Mouse (Mus musculus) embryonic facial prominence, embryonic 12.5 days (tissue): ENCODE results near the gene Slc5a11. TPM values are rescaled to one million over a fixed set of nuclear protein-coding genes. Genes with fewer than 3 reads are reported as not detected.

Experiments used
- ATAC-seq: fragments of 200-750 bp; cut with Nextera tagmentation; 2 replicates; pipeline ENCODE4 v1.8.0; 2017; ENCODE audit not compliant: insufficient number of reproducible peaks, insufficient read depth, low FRiP score, low TSS enrichment
- H3K27ac ChIP-seq: fragments of 300-500 bp; sonication (generic); 2 replicates; pipeline ENCODE4 v1.5.1; 2016; ENCODE audit warnings: mild to moderate bottlenecking
- H3K27me3 ChIP-seq: fragments of 300-500 bp; sonication (generic); 2 replicates; pipeline ENCODE4 v1.6.1; 2016; ENCODE audit warnings: mild to moderate bottlenecking, moderate library complexity
- H3K36me3 ChIP-seq: fragments of 300-500 bp; sonication (generic); 2 replicates; pipeline ENCODE4 v1.6.1; 2016; ENCODE audit warnings: mild to moderate bottlenecking
- H3K4me1 ChIP-seq: fragments of 300-500 bp; sonication (generic); 2 replicates; pipeline ENCODE4 v1.6.1; 2016
- H3K4me2 ChIP-seq: fragments of 300-500 bp; sonication (generic); replicated peaks from 2 replicates; pipeline ENCODE4 v1.6.1; 2016; ENCODE audit warnings: mild to moderate bottlenecking, moderate library complexity
- H3K4me3 ChIP-seq: fragments of 300-500 bp; sonication (generic); 2 replicates; pipeline ENCODE4 v1.5.1; 2016; ENCODE audit warnings: mild to moderate bottlenecking
- H3K9ac ChIP-seq: fragments of 300-500 bp; sonication (generic); 2 replicates; pipeline ENCODE4 v1.6.1; 2016; ENCODE audit warnings: mild to moderate bottlenecking, moderate library complexity
- H3K9me3 ChIP-seq: fragments of 300-500 bp; sonication (generic); 2 replicates; pipeline ENCODE4 v1.6.1; 2016; ENCODE audit warnings: mild to moderate bottlenecking, moderate library complexity
- WGBS: fragments of 180-500 bp; shearing (Covaris S2); methylation state at CpG from one replicate; pipeline ENCODE4 v1.1.7; 2016; 5-methylcytosine and 5-hydroxymethylcytosine counted together
- polyA plus RNA-seq: library from polyadenylated mRNA; unstranded; fragments of >200 nt; fragmentation: Nextera tagmentation; extraction: Ambion mirVana; gene quantifications from 2 replicates; pipeline ENCODE4 v1.2.1, GENCODE M21; 2016

The Slc5a11 gene
- polyA plus RNA-seq, 1 experiment from 2014 or later: 0.06 TPM

DNA sequence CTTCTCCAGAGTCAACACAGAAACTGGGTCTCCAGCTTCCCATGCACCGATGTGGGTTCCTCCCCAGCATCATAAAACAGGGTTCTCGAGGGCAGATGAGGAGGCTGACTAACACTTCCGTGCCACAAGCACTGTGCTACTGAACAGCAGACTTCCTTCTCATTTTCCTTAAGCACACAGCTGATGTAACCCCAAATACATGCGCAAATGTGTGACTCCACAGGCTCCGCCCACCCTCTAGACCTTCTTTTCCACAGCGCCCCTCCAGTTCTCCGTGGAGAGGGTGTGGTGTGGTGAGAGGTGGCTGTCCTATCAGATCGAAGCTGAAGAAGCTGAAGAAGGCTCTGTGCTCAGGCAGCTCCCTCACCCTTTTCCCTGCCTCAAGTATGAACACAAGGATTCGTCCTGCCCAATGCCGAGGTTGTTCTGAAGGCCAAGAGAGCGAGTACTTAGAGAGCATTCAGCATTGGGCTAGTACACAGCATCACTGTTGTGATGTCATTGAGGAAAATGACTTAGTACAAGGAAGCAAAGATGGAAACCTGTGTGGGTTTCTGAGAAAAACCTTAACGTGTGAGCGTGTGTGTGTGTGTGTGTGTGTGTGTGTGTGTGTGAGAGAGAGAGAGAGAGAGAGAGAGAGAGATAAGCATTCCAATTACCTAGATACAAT lies 108.0 kb downstream of the Slc5a11 start:
- H3K36me3 ChIP-seq: peaks cover 54% of the 10 kb centered on the region
- H3K27me3 ChIP-seq: no peaks in the 10 kb centered on the region
- no peak overlapping the region for H3K27ac ChIP-seq
- WGBS: 88% methylated on average over 13 of the region's 13 CpGs
- H3K9ac ChIP-seq: no peak overlapping the region
- no peak for ATAC-seq
- H3K4me2 ChIP-seq: no peak overlapping the region
- no peaks in the 10 kb centered on the region for H3K9me3 ChIP-seq
- no peak overlapping the region for H3K4me3 ChIP-seq
- no peaks in the 10 kb centered on the region for H3K4me1 ChIP-seq

Other genes with a start within 250 kb of the Slc5a11 start
- gene Rbbp6, start 249.1 kb upstream of the Slc5a11 start, polyA plus RNA-seq: 37.4 and 40.4 TPM in 2 replicates
- 66.1 and 70.9 TPM in 2 replicates for gene Tnrc6a, start 90.9 kb upstream of the Slc5a11 start, polyA plus RNA-seq
- 51.0 and 55.5 TPM in 2 replicates for gene Lcmt1, start 155.0 kb downstream of the Slc5a11 start, polyA plus RNA-seq
- gene Arhgap17, start 155.1 kb downstream of the Slc5a11 start, polyA plus RNA-seq: 21.4 and 24.5 TPM in 2 replicates
- 0.14 and 0.60 TPM in 2 replicates for gene Aqp8, start 247.5 kb downstream of the Slc5a11 start, polyA plus RNA-seq